Mouse (Mus musculus) lung, adult 2 months (tissue): ENCODE measurements around the gene 1700010I14Rik.

Experiments
- CTCF ChIP-seq: fragments of 200-500 bp; IDR thresholded peaks from 2 replicates; pipeline ENCODE4 v1.5.1; 2011; ENCODE audit warnings: mild to moderate bottlenecking, low read length, control low read depth; ENCODE audit not compliant: insufficient read depth
- POLR2A ChIP-seq: fragments of 200-500 bp; IDR thresholded peaks from 2 replicates; pipeline ENCODE4 v1.6.1; 2011; ENCODE audit warnings: low read depth, mild to moderate bottlenecking, control low read depth, low read length, borderline replicate concordance; ENCODE audit errors: extremely low read depth

DNA sequence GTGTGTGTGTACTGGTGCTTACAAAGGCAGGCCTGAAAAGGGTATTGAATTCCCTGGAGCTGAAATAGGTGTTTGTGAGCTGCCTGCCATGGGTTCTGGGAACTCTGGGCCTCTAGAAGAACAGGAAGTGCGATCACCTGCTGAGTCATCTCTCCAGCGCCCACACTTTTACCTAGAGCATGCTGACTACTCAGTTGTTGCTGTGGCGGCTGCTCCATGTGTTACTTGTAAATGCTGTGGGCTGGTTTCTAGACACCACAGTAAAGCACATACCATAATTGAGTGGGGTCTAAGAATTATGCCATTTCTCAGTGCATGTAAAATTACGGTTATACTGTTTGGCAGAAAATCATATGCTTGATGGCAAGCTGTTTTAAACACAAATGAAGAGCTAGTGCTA is 14.3 kb downstream of the 1700010I14Rik start:
- TF ChIP-seq POLR2A (no peak), CTCF (no peak)
